Mouse (Mus musculus): ENCODE data around the gene Ccdc88b. TPM values are rescaled to one million over a fixed set of nuclear protein-coding genes. Genes with fewer than 3 reads are reported as not detected.

Gene Ccdc88b
- polyA plus RNA-seq, 1 experiment from 2014 or later, result 1.9 TPM

- Histone ChIP-seq H3K4me1 (replicated peaks) (peaks cover 46% of the 10 kb centered on the region), H3K9me3 (replicated peaks) (no peaks in the 10 kb centered on the region), H3K36me3 (no peaks in the 10 kb centered on the region), H3K27ac (no peak overlapping the region), H3K4me3 (replicated peaks) (no peak overlapping the region), H3K27me3 (0 out of 2 replicates have a peak, but pooled peaks cover 9% of the 10 kb centered on the region), H3K9ac (no peak overlapping the region), H3K4me2 (peak overlapping the region; percentile 25)
- DNase-seq (no peak), ATAC-seq (ENCODE audit: low read depth) (no peak)
- 54% methylated on average over 3 of the region's 3 CpGs for WGBS (ENCODE audit: insufficient replicate concordance)
Measured at GRCm38 (mm10) chr19:6857003-6857360, 1.0 kb downstream of the Ccdc88b start.

GRCm38 (mm10) chr19:6856281-6857002 lies 1.6 kb downstream of the Ccdc88b start:
- Histone ChIP-seq H3K4me1 (replicated peaks) (peaks cover 46% of the 10 kb centered on the region), H3K4me2 (peak overlapping the region; percentile 57)
- DNase-seq, result no peak

GRCm38 (mm10) chr19:6855225-6856031 lies 2.6 kb downstream of the Ccdc88b start:
- H3K4me3 ChIP-seq (replicated peaks), result peak overlapping the region; percentile 36
- DNase-seq, result no peak
- H3K4me1 ChIP-seq (replicated peaks), result peaks cover 40% of the 10 kb centered on the region
- H3K9me3 ChIP-seq (replicated peaks), result no peaks in the 10 kb centered on the region
- H3K9ac ChIP-seq, result peak overlapping the region; percentile 47; the same call in 1 of the 2 replicates
- peak; percentile 60 for ATAC-seq (ENCODE audit: low read depth)
- 23% methylated on average over 38 of the region's 38 CpGs for WGBS (ENCODE audit: insufficient replicate concordance)
- peak overlapping the region; percentile 57 for H3K4me2 ChIP-seq
- H3K36me3 ChIP-seq, result no peaks in the 10 kb centered on the region
- no peak overlapping the region for H3K27ac ChIP-seq
- H3K27me3 ChIP-seq, result 0 out of 2 replicates have a peak, but pooled peaks cover 9% of the 10 kb centered on the region

More at GRCm38 (mm10) chr19:6856281-6857002, 1.6 kb downstream of the Ccdc88b start:
- Histone ChIP-seq H3K36me3 (no peaks in the 10 kb centered on the region), H3K4me3 (replicated peaks) (no peak overlapping the region), H3K9ac (no peak overlapping the region), H3K27me3 (0 out of 2 replicates have a peak, but pooled peaks cover 9% of the 10 kb centered on the region), H3K27ac (no peak overlapping the region), H3K9me3 (replicated peaks) (no peaks in the 10 kb centered on the region)
- no peak for ATAC-seq (ENCODE audit: low read depth)
- 45% methylated on average over 12 of the region's 12 CpGs for WGBS (ENCODE audit: insufficient replicate concordance)

GRCm38 (mm10) chr19:6854658-6855057 lies 3.4 kb downstream of the Ccdc88b start:
- no peak for DNase-seq
- 80% methylated on average over 12 of the region's 12 CpGs for WGBS (ENCODE audit: insufficient replicate concordance)
- ATAC-seq (ENCODE audit: low read depth), result no peak
- H3K36me3 ChIP-seq, result no peaks in the 10 kb centered on the region
- H3K4me1 ChIP-seq (replicated peaks), result peaks cover 39% of the 10 kb centered on the region
- no peak overlapping the region for H3K27ac ChIP-seq
- 0 out of 2 replicates have a peak, but pooled peaks cover 9% of the 10 kb centered on the region for H3K27me3 ChIP-seq
- no peak overlapping the region for H3K4me2 ChIP-seq
- no peak overlapping the region for H3K4me3 ChIP-seq (replicated peaks)
- no peak overlapping the region for H3K9ac ChIP-seq
- no peaks in the 10 kb centered on the region for H3K9me3 ChIP-seq (replicated peaks)

GRCm38 (mm10) chr19:6853903-6854302 lies 4.1 kb downstream of the Ccdc88b start:
- H3K4me1 ChIP-seq (replicated peaks), result peaks cover 39% of the 10 kb centered on the region
- 77% methylated on average over 8 of the region's 8 CpGs for WGBS (ENCODE audit: insufficient replicate concordance)
- no peak overlapping the region for H3K27ac ChIP-seq
- peaks cover 17% of the 10 kb centered on the region; the same call in 1 of the 2 replicates for H3K27me3 ChIP-seq
- H3K36me3 ChIP-seq, result no peaks in the 10 kb centered on the region
- H3K4me3 ChIP-seq (replicated peaks), result no peak overlapping the region
- no peaks in the 10 kb centered on the region for H3K9me3 ChIP-seq (replicated peaks)
- H3K4me2 ChIP-seq, result no peak overlapping the region
- no peak overlapping the region for H3K9ac ChIP-seq
- ATAC-seq (ENCODE audit: low read depth), result no peak
- DNase-seq, result no peak

- H3K27me3 ChIP-seq, result peaks cover 28% of the 10 kb centered on the region
- no peak for ATAC-seq (ENCODE audit: low read depth)
- no peak overlapping the region for H3K27ac ChIP-seq
- peaks cover 33% of the 10 kb centered on the region for H3K4me1 ChIP-seq (replicated peaks)
- 80% methylated on average over 21 of the region's 21 CpGs for WGBS (ENCODE audit: insufficient replicate concordance)
- H3K9me3 ChIP-seq (replicated peaks), result no peaks in the 10 kb centered on the region
- DNase-seq, result no peak
- H3K36me3 ChIP-seq, result no peaks in the 10 kb centered on the region
- H3K4me3 ChIP-seq (replicated peaks), result no peak overlapping the region
- H3K4me2 ChIP-seq, result no peak overlapping the region
- H3K9ac ChIP-seq, result no peak overlapping the region
Measured at GRCm38 (mm10) chr19:6852393-6853305, 5.4 kb downstream of the Ccdc88b start.

GRCm38 (mm10) chr19:6851497-6851896 lies 6.5 kb downstream of the Ccdc88b start:
- Histone ChIP-seq H3K4me3 (replicated peaks) (no peak overlapping the region), H3K4me2 (no peak overlapping the region), H3K27me3 (peaks cover 36% of the 10 kb centered on the region), H3K9ac (no peak overlapping the region), H3K27ac (no peak overlapping the region), H3K4me1 (replicated peaks) (peaks cover 21% of the 10 kb centered on the region), H3K36me3 (no peaks in the 10 kb centered on the region), H3K9me3 (replicated peaks) (no peaks in the 10 kb centered on the region)
- 69% methylated on average over 3 of the region's 3 CpGs for WGBS (ENCODE audit: insufficient replicate concordance)
- ATAC-seq (ENCODE audit: low read depth) (no peak), DNase-seq (no peak)

- no peak overlapping the region for H3K27ac ChIP-seq
- no peak overlapping the region for H3K4me3 ChIP-seq (replicated peaks)
- 79% methylated on average over 23 of the region's 23 CpGs for WGBS (ENCODE audit: insufficient replicate concordance)
- H3K9ac ChIP-seq, result no peak overlapping the region
- no peak overlapping the region for H3K4me2 ChIP-seq
- no peaks in the 10 kb centered on the region for H3K9me3 ChIP-seq (replicated peaks)
- H3K36me3 ChIP-seq, result no peaks in the 10 kb centered on the region
- ATAC-seq (ENCODE audit: low read depth) (no peak), DNase-seq (no peak)
- peaks cover 33% of the 10 kb centered on the region for H3K27me3 ChIP-seq
- H3K4me1 ChIP-seq (replicated peaks), result 0 out of 2 replicates have a peak, but pooled peaks cover 4% of the 10 kb centered on the region
Measured at GRCm38 (mm10) chr19:6849506-6850068, 8.4 kb downstream of the Ccdc88b start.

GRCm38 (mm10) chr19:6847841-6848517 lies 10.0 kb downstream of the Ccdc88b start:
- Histone ChIP-seq H3K4me1 (replicated peaks) (0 out of 2 replicates have a peak, but pooled peaks cover 4% of the 10 kb centered on the region), H3K9ac (no peak overlapping the region), H3K27ac (no peak overlapping the region), H3K27me3 (peaks cover 44% of the 10 kb centered on the region), H3K9me3 (replicated peaks) (no peaks in the 10 kb centered on the region), H3K36me3 (no peaks in the 10 kb centered on the region), H3K4me2 (peak overlapping the region; percentile 23; the same call in 1 of the 2 replicates), H3K4me3 (replicated peaks) (no peak overlapping the region)
- 73% methylated on average over 31 of the region's 31 CpGs for WGBS (ENCODE audit: insufficient replicate concordance)
- DNase-seq (no peak), ATAC-seq (ENCODE audit: low read depth) (no peak)

- peaks cover 54% of the 10 kb centered on the region for H3K27me3 ChIP-seq
- no peak for ATAC-seq (ENCODE audit: low read depth)
Measured at GRCm38 (mm10) chr19:6846050-6846449, 12.0 kb downstream of the Ccdc88b start.

More at GRCm38 (mm10) chr19:6846050-6846449, 12.0 kb downstream of the Ccdc88b start:
- no peaks in the 10 kb centered on the region for H3K9me3 ChIP-seq (replicated peaks)
- no peak overlapping the region for H3K4me3 ChIP-seq (replicated peaks)
- peaks cover 6% of the 10 kb centered on the region for H3K4me1 ChIP-seq (replicated peaks)
- H3K27ac ChIP-seq, result no peak overlapping the region
- 71% methylated on average over 4 of the region's 4 CpGs for WGBS (ENCODE audit: insufficient replicate concordance)
- no peaks in the 10 kb centered on the region for H3K36me3 ChIP-seq
- H3K4me2 ChIP-seq, result no peak overlapping the region
- no peak for DNase-seq
- no peak overlapping the region for H3K9ac ChIP-seq
